Mouse (Mus musculus) forebrain, embryonic 11.5 days (tissue): Measurements from ENCODE around the gene Abcb6. TPM values are rescaled to one million over a fixed set of nuclear protein-coding genes. Genes with fewer than 3 reads are reported as not detected.
A peak's percentile ranks its signal among the peaks of the same experiment; 100 is the strongest.

ENCODE experiments used
- ATAC-seq: fragments of 200-750 bp; cut with Nextera tagmentation; replicated peaks from 2 replicates; pipeline ENCODE4 v1.8.0; 2017; ENCODE audit warnings: moderate TSS enrichment; ENCODE audit not compliant: low FRiP score
- DNase-seq: peaks from one replicate; pipeline ENCODE4 v3.0.0-alpha.2; 2017; ENCODE audit warnings: low spot score
- H3K27ac ChIP-seq: fragments of 300-500 bp; sonication (generic); 2 replicates; pipeline ENCODE4 v1.5.1; 2014; ENCODE audit warnings: low read depth, low read length
- H3K27me3 ChIP-seq: fragments of 300-500 bp; sonication (generic); 2 replicates; pipeline ENCODE4 v1.6.1; 2014; ENCODE audit warnings: mild to moderate bottlenecking, low read length, mixed read lengths; ENCODE audit not compliant: control insufficient read depth, insufficient read depth
- H3K36me3 ChIP-seq: fragments of 300-500 bp; sonication (generic); 2 replicates; pipeline ENCODE4 v1.6.1; 2014; ENCODE audit warnings: mild to moderate bottlenecking, low read length, moderate library complexity, mixed read lengths; ENCODE audit not compliant: control insufficient read depth, insufficient read depth
- H3K4me1 ChIP-seq: fragments of 300-500 bp; sonication (generic); replicated peaks from 2 replicates; pipeline ENCODE4 v1.6.1; 2014; ENCODE audit warnings: low read length, mixed read lengths; ENCODE audit not compliant: control insufficient read depth, insufficient read depth
- H3K4me2 ChIP-seq: fragments of 300-500 bp; sonication (generic); 2 replicates; pipeline ENCODE4 v1.6.1; 2014; ENCODE audit warnings: low read depth, mild to moderate bottlenecking, low read length, moderate library complexity, mixed read lengths; ENCODE audit not compliant: severe bottlenecking
- H3K4me3 ChIP-seq: fragments of 300-500 bp; sonication (generic); 2 replicates; pipeline ENCODE4 v1.5.1; 2014; ENCODE audit warnings: low read depth, low read length
- H3K9ac ChIP-seq: fragments of 300-500 bp; sonication (generic); 2 replicates; pipeline ENCODE4 v1.6.1; 2014; ENCODE audit warnings: low read length
- H3K9me3 ChIP-seq: fragments of 300-500 bp; sonication (generic); 2 replicates; pipeline ENCODE4 v1.6.1; 2016; ENCODE audit warnings: low read length, mixed read lengths; ENCODE audit not compliant: control insufficient read depth
- WGBS: fragments of 180-500 bp; shearing (Covaris S2); extraction: QIAGEN DNeasy Blood & Tissue Kit; methylation state at CpG from one replicate; pipeline ENCODE4 v1.1.7; 2014; 5-methylcytosine and 5-hydroxymethylcytosine counted together
- polyA plus RNA-seq: library from polyadenylated mRNA; unstranded; fragments of >200 nt; fragmentation: Nextera tagmentation; extraction: Ambion mirVana; gene quantifications from 2 replicates; pipeline ENCODE4 v1.2.1, GENCODE M21; 2014

The Abcb6 gene
- polyA plus RNA-seq, 1 experiment from 2014 or later = 27.4 TPM

DNA sequence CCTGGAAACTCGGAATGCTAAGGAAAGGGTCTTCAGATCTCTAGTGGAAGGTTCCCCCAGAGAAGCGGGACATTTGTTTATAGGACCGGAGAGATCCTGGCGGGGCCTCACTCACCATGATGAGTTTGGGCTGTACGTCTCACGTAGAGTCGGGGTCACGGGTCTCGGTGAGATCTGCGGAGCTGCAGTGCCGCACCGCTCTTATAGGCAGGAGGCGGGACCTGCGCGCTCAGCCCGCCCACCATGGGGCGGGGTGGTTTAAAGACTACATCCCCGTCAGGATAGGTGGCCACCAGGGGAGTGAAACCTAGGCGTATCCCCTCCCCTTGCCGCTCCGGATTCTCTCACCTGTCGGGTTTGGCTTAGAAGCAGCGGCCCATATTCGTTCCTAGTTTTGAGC lies 38.9 kb upstream of the Abcb6 start:
- DNase-seq (peak; percentile 82), ATAC-seq (peak; percentile 79)
- H3K4me2 ChIP-seq = peak overlapping the region; percentile 94
- peak overlapping the region; percentile 46 for H3K9ac ChIP-seq
- H3K27ac ChIP-seq = no peak overlapping the region
- H3K36me3 ChIP-seq = no peaks in the 10 kb centered on the region; the same call in 1 of the 2 replicates
- peak overlapping the region; percentile 52 for H3K4me3 ChIP-seq
- no peaks in the 10 kb centered on the region for H3K9me3 ChIP-seq
- 0% methylated on average over 24 of the region's 24 CpGs for WGBS
- H3K27me3 ChIP-seq = peaks cover 48% of the 10 kb centered on the region
- H3K4me1 ChIP-seq = peaks cover 12% of the 10 kb centered on the region

DNA sequence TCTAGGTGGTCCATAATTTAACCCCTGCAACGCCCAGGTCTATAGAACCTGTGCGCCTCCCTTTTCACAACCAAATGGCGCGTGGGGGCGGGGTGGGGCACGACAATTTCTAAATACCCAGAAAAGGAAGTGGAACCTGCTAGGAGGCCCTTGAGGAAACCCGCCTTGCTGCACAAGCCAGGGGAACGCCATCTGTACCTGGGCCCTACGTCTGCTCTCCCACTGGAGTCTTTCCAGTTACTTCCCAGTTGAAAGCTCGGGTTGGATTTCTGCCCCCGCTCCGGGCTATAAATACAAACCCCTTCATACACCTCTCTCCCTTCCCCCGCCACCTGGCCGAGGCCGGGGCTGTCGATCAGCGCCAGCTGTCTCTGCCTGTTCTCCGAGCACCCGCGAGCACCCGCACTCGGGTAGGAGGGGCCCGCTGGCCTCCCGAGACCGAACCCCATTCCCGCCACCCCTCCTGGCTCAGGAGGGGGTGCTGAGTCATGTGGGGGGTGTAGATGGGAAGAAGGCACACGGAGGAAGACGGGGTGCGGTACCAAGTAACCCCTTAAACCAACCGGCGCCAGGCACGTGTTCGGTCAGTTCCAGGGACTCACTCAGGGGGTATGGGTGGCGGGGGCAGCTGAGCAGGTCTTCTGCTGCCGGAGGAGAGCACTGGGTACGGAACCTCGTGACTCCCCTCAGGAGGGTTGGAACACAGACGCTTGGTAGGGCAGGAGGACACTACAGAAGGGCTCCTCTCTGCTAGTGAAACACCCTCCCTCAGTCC lies 38.2 kb upstream of the Abcb6 start:
- H3K27me3 ChIP-seq = peaks cover 48% of the 10 kb centered on the region

DNA sequence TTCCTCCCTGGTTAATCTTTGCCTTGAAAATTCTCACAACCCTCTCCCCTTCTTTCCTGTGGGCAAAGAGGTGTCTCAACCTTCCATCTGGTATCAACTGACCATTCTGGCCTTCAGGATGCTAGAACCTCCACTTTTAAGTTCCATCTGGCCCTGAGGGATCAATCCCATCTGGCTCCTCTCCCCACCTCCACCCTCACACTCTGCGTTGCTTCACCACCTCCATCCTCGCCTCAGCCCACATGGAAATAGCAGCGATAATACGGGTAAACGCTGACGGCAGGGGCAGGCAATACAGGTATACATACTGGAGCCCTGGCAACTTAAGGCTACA lies 37.7 kb upstream of the Abcb6 start:
- Histone ChIP-seq H3K9ac (no peak overlapping the region), H3K4me1 (peaks cover 12% of the 10 kb centered on the region), H3K9me3 (no peaks in the 10 kb centered on the region), H3K36me3 (no peaks in the 10 kb centered on the region; the same call in 1 of the 2 replicates), H3K27ac (no peak overlapping the region), H3K27me3 (peaks cover 48% of the 10 kb centered on the region), H3K4me2 (no peak overlapping the region), H3K4me3 (peak overlapping the region; percentile 52; the same call in 1 of the 2 replicates)
- no peak for DNase-seq
- no peak for ATAC-seq
- 4% methylated on average over 6 of the region's 6 CpGs for WGBS

More for the DNA sequence above, 38.2 kb upstream of the Abcb6 start:
- peak overlapping the region; percentile 17; the same call in 1 of the 2 replicates for H3K9ac ChIP-seq
- WGBS = 3% methylated on average over 38 of the region's 38 CpGs
- H3K36me3 ChIP-seq = no peaks in the 10 kb centered on the region; the same call in 1 of the 2 replicates
- H3K4me1 ChIP-seq = peaks cover 12% of the 10 kb centered on the region
- H3K27ac ChIP-seq = no peak overlapping the region
- H3K4me3 ChIP-seq = peak overlapping the region; percentile 52
- peak overlapping the region; percentile 94 for H3K4me2 ChIP-seq
- H3K9me3 ChIP-seq = no peaks in the 10 kb centered on the region
- DNase-seq (peak; percentile 59), ATAC-seq (0 out of 2 replicates have a peak, but pooled peaks have one; percentile 13)

GRCm38 (mm10) chr1:75216797-75217585 lies 36.8 kb upstream of the Abcb6 start:
- DNase-seq = no peak
- no peak for ATAC-seq
- Histone ChIP-seq H3K36me3 (no peaks in the 10 kb centered on the region; the same call in 1 of the 2 replicates), H3K4me3 (no peak overlapping the region), H3K27ac (no peak overlapping the region), H3K4me1 (peaks cover 12% of the 10 kb centered on the region), H3K27me3 (peaks cover 46% of the 10 kb centered on the region), H3K9ac (no peak overlapping the region), H3K4me2 (no peak overlapping the region), H3K9me3 (no peaks in the 10 kb centered on the region)
- 80% methylated on average over 13 of the region's 13 CpGs for WGBS

DNA sequence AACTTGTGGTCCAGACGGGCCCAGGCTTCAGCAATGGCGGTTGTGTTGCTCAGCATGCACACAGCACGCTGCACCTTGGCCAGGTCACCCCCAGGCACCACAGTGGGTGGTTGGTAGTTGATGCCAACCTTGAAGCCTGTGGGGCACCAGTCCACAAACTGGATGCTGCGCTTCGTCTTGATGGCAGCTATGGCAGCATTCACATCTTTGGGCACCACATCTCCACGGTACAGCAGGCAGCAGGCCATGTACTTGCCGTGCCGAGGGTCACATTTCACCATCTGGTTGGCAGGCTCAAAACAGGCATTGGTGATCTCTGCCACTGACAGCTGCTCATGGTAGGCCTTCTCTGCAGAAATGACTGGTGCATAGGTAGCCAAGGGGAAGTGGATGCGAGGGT lies 35.6 kb upstream of the Abcb6 start:
- H3K4me1 ChIP-seq = peaks cover 18% of the 10 kb centered on the region

DNA sequence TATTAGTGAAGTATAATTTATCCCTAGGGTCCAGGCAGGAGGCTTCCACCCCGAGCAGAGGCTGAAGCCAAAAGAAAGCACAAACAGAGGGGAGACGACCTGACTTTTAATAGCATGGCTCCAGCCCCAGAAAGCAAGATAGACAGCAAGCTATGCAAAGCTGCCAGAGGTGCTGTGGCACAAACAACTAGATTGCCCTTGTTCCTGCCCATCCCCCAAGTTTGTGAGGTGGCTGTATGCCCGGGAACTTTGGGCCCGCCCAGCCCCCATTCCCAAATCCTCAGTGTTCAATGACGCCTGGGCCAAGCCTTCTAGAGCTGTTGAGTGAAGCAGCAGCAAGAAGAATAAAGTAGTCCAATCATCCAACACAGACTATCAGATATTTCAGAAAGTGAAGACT lies 34.7 kb upstream of the Abcb6 start:
- Histone ChIP-seq H3K9me3 (no peaks in the 10 kb centered on the region), H3K27me3 (peaks cover 32% of the 10 kb centered on the region), H3K4me3 (no peak overlapping the region), H3K4me1 (peaks cover 18% of the 10 kb centered on the region), H3K9ac (no peak overlapping the region), H3K27ac (no peak overlapping the region), H3K36me3 (no peaks in the 10 kb centered on the region; the same call in 1 of the 2 replicates), H3K4me2 (no peak overlapping the region)
- DNase-seq (no peak), ATAC-seq (no peak)
- WGBS = 80% methylated on average over 5 of the region's 5 CpGs

More for the DNA sequence above, 35.6 kb upstream of the Abcb6 start:
- H3K9ac ChIP-seq = no peak overlapping the region
- 94% methylated on average over 9 of the region's 9 CpGs for WGBS
- H3K4me3 ChIP-seq = no peak overlapping the region
- H3K27me3 ChIP-seq = peaks cover 41% of the 10 kb centered on the region
- no peaks in the 10 kb centered on the region for H3K9me3 ChIP-seq
- DNase-seq (no peak), ATAC-seq (no peak)
- no peak overlapping the region for H3K4me2 ChIP-seq
- no peak overlapping the region for H3K27ac ChIP-seq
- no peaks in the 10 kb centered on the region; the same call in 1 of the 2 replicates for H3K36me3 ChIP-seq

GRCm38 (mm10) chr1:75214442-75214841 lies 34.2 kb upstream of the Abcb6 start:
- Histone ChIP-seq H3K4me2 (no peak overlapping the region), H3K9me3 (no peaks in the 10 kb centered on the region), H3K36me3 (no peaks in the 10 kb centered on the region; the same call in 1 of the 2 replicates), H3K4me3 (no peak overlapping the region), H3K27ac (no peak overlapping the region), H3K27me3 (peaks cover 27% of the 10 kb centered on the region), H3K4me1 (peaks cover 15% of the 10 kb centered on the region), H3K9ac (no peak overlapping the region)
- DNase-seq = no peak
- 84% methylated on average over 2 of the region's 2 CpGs for whole genome bisulfite sequencing
- ATAC-seq = no peak

- ATAC-seq (no peak), DNase-seq (no peak)
- Histone ChIP-seq H3K9me3 (no peaks in the 10 kb centered on the region), H3K36me3 (no peaks in the 10 kb centered on the region; the same call in 1 of the 2 replicates), H3K4me3 (no peak overlapping the region), H3K4me1 (peaks cover 6% of the 10 kb centered on the region; the same call in 1 of the 2 replicates), H3K9ac (no peak overlapping the region), H3K27me3 (peaks cover 14% of the 10 kb centered on the region), H3K27ac (no peak overlapping the region), H3K4me2 (no peak overlapping the region)
- WGBS = 89% methylated on average over 7 of the region's 7 CpGs
Observed at GRCm38 (mm10) chr1:75213096-75213495, 32.9 kb upstream of the Abcb6 start.
